Mouse (Mus musculus): ENCODE results near the gene Trpc6. TPM values are rescaled to one million over a fixed set of nuclear protein-coding genes. Genes with fewer than 3 reads are reported as not detected.

Trpc6 gene
- polyA plus RNA-seq, 1 experiment, result 0.13 TPM

- TF ChIP-seq POLR2A (IDR thresholded peaks at IDR 0.05; ENCODE audit: low read depth, low read length) (no peak), CTCF (conservative IDR thresholded peaks at IDR 0.05; ENCODE audit: insufficient read depth, insufficient read length, low read depth, low read length) (peak; percentile 96)
- 22% methylated on average over 5 of the region's 5 CpGs for WGBS
- no peak overlapping the region for H3K27ac ChIP-seq (ENCODE audit: insufficient read depth, low read depth, low read length)
Observed at GRCm38 (mm10) chr9:8700669-8701068, 156.7 kb downstream of the Trpc6 start.

GRCm38 (mm10) chr9:8703516-8703915, 159.6 kb downstream of the Trpc6 start:
- Histone ChIP-seq H3K4me1 (ENCODE audit: control insufficient read depth, insufficient read depth, low read length) (no peaks in the 10 kb centered on the region), H3K4me3 (ENCODE audit: insufficient read depth, low read depth, low read length) (no peak overlapping the region), H3K27ac (ENCODE audit: insufficient read depth, low read depth, low read length) (no peak overlapping the region), H3K36me3 (ENCODE audit: control insufficient read depth, insufficient read depth, low read length) (no peaks in the 10 kb centered on the region), H3K27me3 (replicated peaks; ENCODE audit: control insufficient read depth, insufficient read depth, low read length) (no peaks in the 10 kb centered on the region)
- 73% methylated on average over 1 of the region's 1 CpGs for WGBS
- no peak for DNase-seq
- TF ChIP-seq POLR2A (IDR thresholded peaks at IDR 0.05; ENCODE audit: low read depth, low read length) (no peak), CTCF (conservative IDR thresholded peaks at IDR 0.05; ENCODE audit: insufficient read depth, insufficient read length, low read depth, low read length) (no peak)

More at GRCm38 (mm10) chr9:8700669-8701068, 156.7 kb downstream of the Trpc6 start:
- Histone ChIP-seq H3K4me3 (ENCODE audit: insufficient read depth, low read depth, low read length) (no peak overlapping the region), H3K36me3 (ENCODE audit: control insufficient read depth, insufficient read depth, low read length) (no peaks in the 10 kb centered on the region), H3K4me1 (ENCODE audit: control insufficient read depth, insufficient read depth, low read length) (no peaks in the 10 kb centered on the region), H3K27me3 (replicated peaks; ENCODE audit: control insufficient read depth, insufficient read depth, low read length) (no peaks in the 10 kb centered on the region)
- peak; percentile 67 for DNase-seq

GRCm38 (mm10) chr9:8703956-8704355, 160.0 kb downstream of the Trpc6 start:
- Histone ChIP-seq H3K27me3 (replicated peaks; ENCODE audit: control insufficient read depth, insufficient read depth, low read length) (no peaks in the 10 kb centered on the region), H3K27ac (ENCODE audit: insufficient read depth, low read depth, low read length) (no peak overlapping the region), H3K36me3 (ENCODE audit: control insufficient read depth, insufficient read depth, low read length) (no peaks in the 10 kb centered on the region), H3K4me1 (ENCODE audit: control insufficient read depth, insufficient read depth, low read length) (no peaks in the 10 kb centered on the region), H3K4me3 (ENCODE audit: insufficient read depth, low read depth, low read length) (no peak overlapping the region)
- 41% methylated on average over 5 of the region's 5 CpGs for WGBS
- DNase-seq, result no peak
- TF ChIP-seq CTCF (conservative IDR thresholded peaks at IDR 0.05; ENCODE audit: insufficient read depth, insufficient read length, low read depth, low read length) (no peak), POLR2A (IDR thresholded peaks at IDR 0.05; ENCODE audit: low read depth, low read length) (no peak)

GRCm38 (mm10) chr9:8710052-8710739, 166.3 kb downstream of the Trpc6 start:
- Histone ChIP-seq H3K4me3 (ENCODE audit: insufficient read depth, low read depth, low read length) (no peak overlapping the region), H3K27me3 (replicated peaks; ENCODE audit: control insufficient read depth, insufficient read depth, low read length) (no peaks in the 10 kb centered on the region), H3K36me3 (ENCODE audit: control insufficient read depth, insufficient read depth, low read length) (no peaks in the 10 kb centered on the region), H3K27ac (ENCODE audit: insufficient read depth, low read depth, low read length) (no peak overlapping the region), H3K4me1 (ENCODE audit: control insufficient read depth, insufficient read depth, low read length) (no peaks in the 10 kb centered on the region)
- TF ChIP-seq POLR2A (IDR thresholded peaks at IDR 0.05; ENCODE audit: low read depth, low read length) (no peak), CTCF (conservative IDR thresholded peaks at IDR 0.05; ENCODE audit: insufficient read depth, insufficient read length, low read depth, low read length) (no peak)
- 59% methylated on average over 3 of the region's 3 CpGs for WGBS
- DNase-seq, result no peak

- 71% methylated on average over 1 of the region's 1 CpGs for WGBS
- Histone ChIP-seq H3K4me3 (ENCODE audit: insufficient read depth, low read depth, low read length) (no peak overlapping the region), H3K36me3 (ENCODE audit: control insufficient read depth, insufficient read depth, low read length) (no peaks in the 10 kb centered on the region), H3K27ac (ENCODE audit: insufficient read depth, low read depth, low read length) (no peak overlapping the region), H3K4me1 (ENCODE audit: control insufficient read depth, insufficient read depth, low read length) (no peaks in the 10 kb centered on the region), H3K27me3 (replicated peaks; ENCODE audit: control insufficient read depth, insufficient read depth, low read length) (no peaks in the 10 kb centered on the region)
- TF ChIP-seq CTCF (conservative IDR thresholded peaks at IDR 0.05; ENCODE audit: insufficient read depth, insufficient read length, low read depth, low read length) (peak; percentile 35; the same call in 1 of the 2 replicates), POLR2A (IDR thresholded peaks at IDR 0.05; ENCODE audit: low read depth, low read length) (no peak)
- DNase-seq, result no peak
Observed at GRCm38 (mm10) chr9:8719017-8719416, 175.1 kb downstream of the Trpc6 start.

GRCm38 (mm10) chr9:8729056-8729455, 185.1 kb downstream of the Trpc6 start:
- Histone ChIP-seq H3K27ac (ENCODE audit: insufficient read depth, low read depth, low read length) (no peak overlapping the region), H3K4me1 (ENCODE audit: control insufficient read depth, insufficient read depth, low read length) (no peaks in the 10 kb centered on the region), H3K36me3 (ENCODE audit: control insufficient read depth, insufficient read depth, low read length) (no peaks in the 10 kb centered on the region), H3K27me3 (replicated peaks; ENCODE audit: control insufficient read depth, insufficient read depth, low read length) (no peaks in the 10 kb centered on the region), H3K4me3 (ENCODE audit: insufficient read depth, low read depth, low read length) (no peak overlapping the region)
- TF ChIP-seq POLR2A (IDR thresholded peaks at IDR 0.05; ENCODE audit: low read depth, low read length) (no peak), CTCF (conservative IDR thresholded peaks at IDR 0.05; ENCODE audit: insufficient read depth, insufficient read length, low read depth, low read length) (no peak)
- WGBS, result 80% methylated on average over 3 of the region's 3 CpGs
- no peak for DNase-seq
